Mouse (Mus musculus): Measurements from ENCODE around the gene Kif26b.

GRCm38 (mm10) chr1:178972055-178972454 is 443.1 kb downstream of the Kif26b start:
- TF ChIP-seq CTCF (IDR thresholded peaks at IDR 0.05) (no peak), EP300 (IDR thresholded peaks at IDR 0.05) (no peak)
